Mouse (Mus musculus) heart, postnatal 10 days (tissue): ENCODE data around the gene Nfkbil1. TPM values are rescaled to one million over a fixed set of nuclear protein-coding genes. Genes with fewer than 3 reads are reported as not detected.
"Not testable (repeated sequence)": the region's sequence is repeated elsewhere in the genome, so short reads cannot be mapped to it uniquely, and the experiment has no call there.

ENCODE experiments used
- DNase-seq, 2 experiments: peaks; one replicate each; pipeline ENCODE4 v3.0.0; 2021
- intact Hi-C: fragments of 180-260 bp; cut with DNase I; formaldehyde crosslinking; loops from one replicate; pipeline ENCODE4 v1.15.1; 2025
- total RNA-seq, 2 experiments: library from RNA; stranded (reverse); gene quantifications; 2 replicates each; pipeline ENCODE4 v1.2.3; 2021

Nfkbil1 gene
- total RNA-seq, 2 experiments from 2014 or later, result 10.0 to 12.2 TPM

- peak in 1 of 2 experiments; percentile 59 for DNase-seq
- intact Hi-C loops, result no loop called here
These were observed 5.1 kb upstream of the Nfkbil1 start for GRCm38 (mm10) chr17:35240384-35241304.

- intact Hi-C loops, result loop anchor here (5.0 to 10.0 kb wide), 3 partner anchors 117 to 395 kb away; partner anchors contain the start of genes Csnk2b, Gpank1 and Vars
- DNase-seq, result no peak
These were observed 4.1 kb upstream of the Nfkbil1 start for GRCm38 (mm10) chr17:35239700-35240099.

- no peak for DNase-seq
- intact Hi-C loops, result loop anchor here (5.0 to 10.0 kb wide), 3 partner anchors 115 to 393 kb away; partner anchors contain the start of genes Csnk2b, Gpank1 and Vars
These were observed 1.9 kb upstream of the Nfkbil1 start for GRCm38 (mm10) chr17:35237504-35237903.

GRCm38 (mm10) chr17:35236996-35237395 lies 1.4 kb upstream of the Nfkbil1 start:
- intact Hi-C loops, result loop anchor here (1.0 to 10.0 kb wide), 4 partner anchors 59 to 392 kb away; partner anchors contain the start of genes Csnk2b, Gpank1 and Vars
- peak in 1 of 2 experiments; percentile 5 for DNase-seq

GRCm38 (mm10) chr17:35236390-35236746 lies 776 bp upstream of the Nfkbil1 start:
- intact Hi-C loops, result loop anchor here (1.0 to 10.0 kb wide), 4 partner anchors 58 to 392 kb away; partner anchors contain the start of genes Csnk2b, Gpank1 and Vars
- DNase-seq, result peak; percentile 98 to 99

- peak in 1 of 2 experiments; percentile 67 for DNase-seq
These were observed 689 bp downstream of the Nfkbil1 start for GRCm38 (mm10) chr17:35234903-35235302.

GRCm38 (mm10) chr17:35234090-35234489 lies 1.5 kb downstream of the Nfkbil1 start:
- intact Hi-C loops, result loop anchor here (10.0 kb wide), 2 partner anchors 229 to 389 kb away; partner anchors contain the start of gene Vars
- DNase-seq, result not testable (repeated sequence)

More at GRCm38 (mm10) chr17:35234903-35235302, 689 bp downstream of the Nfkbil1 start:
- intact Hi-C loops, result loop anchor here (5.0 to 10.0 kb wide), 3 partner anchors 113 to 390 kb away; partner anchors contain the start of genes Csnk2b, Gpank1 and Vars

GRCm38 (mm10) chr17:35233114-35233980 lies 2.2 kb downstream of the Nfkbil1 start, which contains the start of gene Atp6v1g2:
Gene Atp6v1g2, plus strand, starts transcription at chr17:35233660.
- no peak for DNase-seq
- intact Hi-C loops, result loop anchor here (2.0 to 10.0 kb wide), 3 partner anchors 67 to 389 kb away; partner anchors contain the start of gene Vars

GRCm38 (mm10) chr17:35232659-35233058 lies 2.9 kb downstream of the Nfkbil1 start:
- intact Hi-C loops, result loop anchor here (1.0 to 10.0 kb wide), 4 partner anchors 54 to 388 kb away; partner anchors contain the start of gene Vars
- no peak for DNase-seq

- peak; percentile 88 to 93 for DNase-seq
- intact Hi-C loops, result loop anchor here (1.0 to 10.0 kb wide), 4 partner anchors 54 to 387 kb away; partner anchors contain the start of gene Vars
These were observed 3.5 kb downstream of the Nfkbil1 start for GRCm38 (mm10) chr17:35232043-35232442.

- intact Hi-C loops, result loop anchor here (10.0 kb wide), 2 partner anchors 226 to 386 kb away; partner anchors contain the start of gene Vars
- no peak for DNase-seq
These were observed 4.6 kb downstream of the Nfkbil1 start for GRCm38 (mm10) chr17:35231022-35231421.

- DNase-seq, result no peak
- intact Hi-C loops, result loop anchor here (2.0 kb wide), 1 partner anchor 32 kb away; the partner anchor contains the start of gene Ltb
These were observed 9.0 kb downstream of the Nfkbil1 start for GRCm38 (mm10) chr17:35226561-35227046.

GRCm38 (mm10) chr17:35225456-35225855 lies 10.1 kb downstream of the Nfkbil1 start:
- intact Hi-C loops, result no loop called here
- DNase-seq, result no peak

- intact Hi-C loops, result no loop called here
These were observed 11.0 kb downstream of the Nfkbil1 start for GRCm38 (mm10) chr17:35224641-35225040.

GRCm38 (mm10) chr17:35222299-35222698 lies 13.3 kb downstream of the Nfkbil1 start:
- peak in 1 of 2 experiments; percentile 32 for DNase-seq
- intact Hi-C loops, result no loop called here

More at GRCm38 (mm10) chr17:35224641-35225040, 11.0 kb downstream of the Nfkbil1 start:
- DNase-seq, result no peak

- peak; percentile 75 to 77 for DNase-seq
- intact Hi-C loops, result no loop called here
These were observed 15.2 kb downstream of the Nfkbil1 start, which contains the start of gene Gm16181 for GRCm38 (mm10) chr17:35220156-35220952. Gene Gm16181, plus strand, starts transcription at chr17:35220834.

- intact Hi-C loops, result loop anchor here (2.0 kb wide), 1 partner anchor 19 kb away; no protein-coding TSS in a partner anchor
- DNase-seq, result no peak
These were observed 16.0 kb downstream of the Nfkbil1 start for GRCm38 (mm10) chr17:35219601-35220041.

- intact Hi-C loops, result loop anchor here (2.0 kb wide), 1 partner anchor 18 kb away; no protein-coding TSS in a partner anchor
- DNase-seq, result peak in 1 of 2 experiments; percentile 71
These were observed 16.9 kb downstream of the Nfkbil1 start for GRCm38 (mm10) chr17:35218516-35219193.
